Mouse (Mus musculus): Measurements from ENCODE around the gene Agpat4. TPM values are rescaled to one million over a fixed set of nuclear protein-coding genes. Genes with fewer than 3 reads are reported as not detected.

The Agpat4 gene
- polyA plus RNA-seq, 1 experiment: 7.4 TPM

DNA sequence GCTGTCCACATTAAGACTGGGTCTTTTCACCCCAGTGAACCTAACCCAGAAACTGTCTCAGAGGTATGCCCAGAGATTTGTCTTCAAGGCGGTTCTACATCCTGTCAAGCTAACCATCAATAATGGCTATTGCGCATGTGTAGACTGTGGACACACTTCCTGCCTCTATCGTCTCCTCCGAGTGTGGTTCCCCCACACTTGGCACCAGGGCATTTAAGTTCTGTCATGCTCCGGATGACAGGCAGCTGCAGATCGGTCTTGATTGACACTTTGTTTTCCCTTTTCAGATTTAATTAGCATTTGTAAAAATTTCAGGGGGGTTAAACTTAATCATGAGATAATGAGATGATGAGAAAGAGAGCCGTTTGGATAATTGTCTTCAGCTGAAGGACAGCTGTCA lies 56.4 kb downstream of the Agpat4 start:
- Histone ChIP-seq H3K4me3 (ENCODE audit: insufficient read depth, low read depth, low read length) (no peak overlapping the region), H3K27me3 (replicated peaks; ENCODE audit: control insufficient read depth, insufficient read depth, low read length) (no peaks in the 10 kb centered on the region), H3K27ac (ENCODE audit: insufficient read depth, low read depth, low read length) (no peak overlapping the region), H3K4me1 (ENCODE audit: control insufficient read depth, insufficient read depth, low read length) (no peaks in the 10 kb centered on the region), H3K36me3 (ENCODE audit: control insufficient read depth, insufficient read depth, low read length) (no peaks in the 10 kb centered on the region)
- 75% methylated on average over 7 of the region's 7 CpGs for WGBS
- no peak for DNase-seq
- TF ChIP-seq CTCF (conservative IDR thresholded peaks at IDR 0.05; ENCODE audit: insufficient read depth, insufficient read length, low read depth, low read length) (no peak), POLR2A (IDR thresholded peaks at IDR 0.05; ENCODE audit: low read depth, low read length) (no peak)

DNA sequence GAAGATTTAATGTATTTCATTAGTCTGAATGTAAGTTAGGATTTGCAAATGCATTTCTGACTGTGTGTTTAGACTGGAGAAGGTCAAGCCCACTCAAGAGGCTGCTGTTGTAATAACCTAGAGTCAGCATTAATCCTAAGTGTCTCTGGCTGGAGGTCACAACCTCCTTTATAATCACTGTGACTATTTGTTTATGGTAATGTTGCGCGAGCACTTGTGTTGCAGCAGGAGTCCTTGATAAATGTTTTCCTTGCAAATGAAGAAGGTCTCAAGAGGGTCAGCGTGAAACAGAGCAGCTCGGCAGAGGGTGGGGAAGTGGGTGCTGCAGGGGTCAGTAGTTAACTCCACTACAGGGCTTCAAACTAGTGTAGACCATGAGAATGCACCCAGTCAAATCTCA lies 57.1 kb downstream of the Agpat4 start:
- H3K36me3 ChIP-seq (ENCODE audit: control insufficient read depth, insufficient read depth, low read length): no peaks in the 10 kb centered on the region
- no peak overlapping the region for H3K27ac ChIP-seq (ENCODE audit: insufficient read depth, low read depth, low read length)
- no peaks in the 10 kb centered on the region for H3K27me3 ChIP-seq (replicated peaks; ENCODE audit: control insufficient read depth, insufficient read depth, low read length)
- DNase-seq: no peak
- H3K4me3 ChIP-seq (ENCODE audit: insufficient read depth, low read depth, low read length): no peak overlapping the region
- TF ChIP-seq CTCF (conservative IDR thresholded peaks at IDR 0.05; ENCODE audit: insufficient read depth, insufficient read length, low read depth, low read length) (no peak), POLR2A (IDR thresholded peaks at IDR 0.05; ENCODE audit: low read depth, low read length) (no peak)
- 67% methylated on average over 4 of the region's 4 CpGs for WGBS
- no peaks in the 10 kb centered on the region for H3K4me1 ChIP-seq (ENCODE audit: control insufficient read depth, insufficient read depth, low read length)

DNA sequence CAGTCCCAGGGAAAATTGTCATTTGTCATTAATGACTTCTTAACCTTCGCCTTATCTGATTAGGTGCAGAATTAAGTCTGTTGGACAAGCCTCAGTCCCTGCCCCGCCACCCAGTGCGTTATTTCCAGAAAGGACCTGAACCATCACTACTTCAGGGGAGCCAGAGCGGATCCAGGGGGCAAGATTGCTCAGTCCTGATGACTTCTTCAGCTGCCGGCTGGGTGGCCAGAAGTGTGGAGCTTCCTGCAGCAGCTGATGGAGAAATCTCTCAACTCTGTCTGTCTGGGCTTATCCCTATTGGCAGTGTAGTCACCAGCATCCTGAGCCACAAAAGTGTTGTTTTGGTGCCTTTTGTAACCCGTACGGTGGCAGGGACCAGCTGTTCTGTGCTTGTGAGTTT lies 60.8 kb downstream of the Agpat4 start:
- 71% methylated on average over 7 of the region's 7 CpGs for WGBS
- Histone ChIP-seq H3K27me3 (replicated peaks; ENCODE audit: control insufficient read depth, insufficient read depth, low read length) (no peaks in the 10 kb centered on the region), H3K36me3 (ENCODE audit: control insufficient read depth, insufficient read depth, low read length) (no peaks in the 10 kb centered on the region), H3K4me1 (ENCODE audit: control insufficient read depth, insufficient read depth, low read length) (no peaks in the 10 kb centered on the region), H3K27ac (ENCODE audit: insufficient read depth, low read depth, low read length) (no peak overlapping the region), H3K4me3 (ENCODE audit: insufficient read depth, low read depth, low read length) (no peak overlapping the region)
- peak; percentile 46 for DNase-seq
- no peak for TF ChIP-seq POLR2A (IDR thresholded peaks at IDR 0.05; ENCODE audit: low read depth, low read length)
- TF ChIP-seq CTCF (conservative IDR thresholded peaks at IDR 0.05; ENCODE audit: insufficient read depth, insufficient read length, low read depth, low read length): no peak

DNA sequence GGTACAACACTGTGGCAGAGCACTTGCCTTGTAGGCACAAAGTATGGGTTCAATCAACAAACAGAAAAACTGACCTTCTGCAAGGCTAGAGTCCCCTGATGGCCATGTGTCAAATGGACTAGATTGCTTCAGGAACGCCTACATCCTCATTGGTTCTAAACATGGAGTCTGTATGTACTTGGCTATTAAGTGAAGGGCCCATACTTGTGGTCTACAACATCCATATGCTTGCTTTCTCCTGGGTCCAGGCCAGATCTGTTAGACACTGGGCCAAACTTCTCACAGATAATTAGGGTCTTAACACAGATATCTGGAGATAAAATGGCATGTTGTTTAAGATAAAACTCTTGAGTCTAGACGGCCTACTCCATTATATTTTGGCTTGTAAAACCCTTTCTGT lies 61.3 kb downstream of the Agpat4 start:
- no peak for DNase-seq
- H3K4me3 ChIP-seq (ENCODE audit: insufficient read depth, low read depth, low read length): no peak overlapping the region
- H3K36me3 ChIP-seq (ENCODE audit: control insufficient read depth, insufficient read depth, low read length): no peaks in the 10 kb centered on the region
- H3K27me3 ChIP-seq (replicated peaks; ENCODE audit: control insufficient read depth, insufficient read depth, low read length): no peaks in the 10 kb centered on the region
- TF ChIP-seq CTCF (conservative IDR thresholded peaks at IDR 0.05; ENCODE audit: insufficient read depth, insufficient read length, low read depth, low read length) (no peak), POLR2A (IDR thresholded peaks at IDR 0.05; ENCODE audit: low read depth, low read length) (no peak)
- H3K4me1 ChIP-seq (ENCODE audit: control insufficient read depth, insufficient read depth, low read length): no peaks in the 10 kb centered on the region
- WGBS: 92% methylated on average over 2 of the region's 2 CpGs
- H3K27ac ChIP-seq (ENCODE audit: insufficient read depth, low read depth, low read length): no peak overlapping the region

DNA sequence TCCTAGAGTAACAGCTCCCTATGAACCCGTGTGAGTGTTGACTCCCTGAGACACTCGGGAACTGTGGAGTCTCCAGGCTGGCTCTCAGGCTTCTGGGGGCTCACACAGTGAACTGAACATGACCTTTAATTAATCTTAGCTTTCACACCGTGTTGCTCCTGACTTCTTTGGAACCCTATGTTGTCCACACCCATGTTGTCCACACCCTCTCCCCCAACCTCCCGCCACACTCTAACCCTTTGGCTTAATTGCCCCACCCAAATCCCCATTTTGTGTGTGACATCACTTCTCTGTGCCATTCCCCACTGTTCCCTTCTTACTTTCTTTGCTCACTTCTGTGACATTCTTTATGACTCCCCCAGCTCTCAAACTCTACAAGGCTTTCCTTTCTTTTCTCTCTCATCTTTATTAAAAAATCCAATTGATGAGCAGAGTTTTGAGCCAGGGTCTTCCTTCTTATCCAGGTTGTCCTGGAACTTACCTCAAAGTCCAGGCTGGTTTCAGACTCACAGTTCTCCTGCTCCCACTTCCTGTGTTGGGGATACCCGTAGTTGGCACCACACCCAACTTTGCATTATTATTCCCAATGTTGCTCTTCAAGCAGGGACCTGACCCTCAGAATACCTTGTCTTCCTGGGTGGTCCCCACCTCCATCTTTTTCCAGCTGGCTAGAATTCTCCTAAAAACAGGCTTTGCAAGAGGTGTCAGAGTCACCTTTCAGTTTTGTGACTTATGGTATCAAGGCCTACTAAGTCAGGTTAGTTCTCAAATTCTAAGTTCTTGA lies 64.4 kb downstream of the Agpat4 start:
- Histone ChIP-seq H3K36me3 (ENCODE audit: control insufficient read depth, insufficient read depth, low read length) (no peaks in the 10 kb centered on the region), H3K27me3 (replicated peaks; ENCODE audit: control insufficient read depth, insufficient read depth, low read length) (no peaks in the 10 kb centered on the region), H3K27ac (ENCODE audit: insufficient read depth, low read depth, low read length) (no peak overlapping the region), H3K4me1 (ENCODE audit: control insufficient read depth, insufficient read depth, low read length) (no peaks in the 10 kb centered on the region), H3K4me3 (ENCODE audit: insufficient read depth, low read depth, low read length) (no peak overlapping the region)
- 70% methylated on average over 5 of the region's 5 CpGs for WGBS
- DNase-seq: no peak
- TF ChIP-seq CTCF (conservative IDR thresholded peaks at IDR 0.05; ENCODE audit: insufficient read depth, insufficient read length, low read depth, low read length) (no peak), POLR2A (IDR thresholded peaks at IDR 0.05; ENCODE audit: low read depth, low read length) (no peak)

DNA sequence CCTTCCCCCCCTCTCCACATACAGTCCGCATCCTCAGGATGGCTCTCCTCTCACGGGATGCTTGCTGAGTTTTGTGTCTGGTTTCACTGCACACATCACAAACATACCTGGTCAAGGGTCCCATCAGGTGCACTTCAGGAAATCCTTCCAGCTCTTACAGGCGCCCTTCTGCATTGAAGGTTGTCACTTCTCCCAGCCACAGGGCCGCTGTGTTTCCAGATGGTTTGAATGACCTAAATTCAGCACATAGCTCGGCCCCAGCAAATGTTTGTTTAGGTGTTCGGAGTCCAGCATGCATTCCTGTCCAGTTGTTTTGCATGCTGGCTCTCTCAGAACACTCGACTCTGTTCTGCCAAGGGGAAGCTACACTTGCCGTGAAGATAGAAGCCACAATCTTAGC lies 65.8 kb downstream of the Agpat4 start:
- DNase-seq: no peak
- Histone ChIP-seq H3K4me1 (ENCODE audit: control insufficient read depth, insufficient read depth, low read length) (no peaks in the 10 kb centered on the region), H3K36me3 (ENCODE audit: control insufficient read depth, insufficient read depth, low read length) (no peaks in the 10 kb centered on the region), H3K27me3 (replicated peaks; ENCODE audit: control insufficient read depth, insufficient read depth, low read length) (no peaks in the 10 kb centered on the region), H3K27ac (ENCODE audit: insufficient read depth, low read depth, low read length) (no peak overlapping the region), H3K4me3 (ENCODE audit: insufficient read depth, low read depth, low read length) (no peak overlapping the region)
- WGBS: 65% methylated on average over 8 of the region's 8 CpGs
- no peak for TF ChIP-seq POLR2A (IDR thresholded peaks at IDR 0.05; ENCODE audit: low read depth, low read length)
- no peak for TF ChIP-seq CTCF (conservative IDR thresholded peaks at IDR 0.05; ENCODE audit: insufficient read depth, insufficient read length, low read depth, low read length)

DNA sequence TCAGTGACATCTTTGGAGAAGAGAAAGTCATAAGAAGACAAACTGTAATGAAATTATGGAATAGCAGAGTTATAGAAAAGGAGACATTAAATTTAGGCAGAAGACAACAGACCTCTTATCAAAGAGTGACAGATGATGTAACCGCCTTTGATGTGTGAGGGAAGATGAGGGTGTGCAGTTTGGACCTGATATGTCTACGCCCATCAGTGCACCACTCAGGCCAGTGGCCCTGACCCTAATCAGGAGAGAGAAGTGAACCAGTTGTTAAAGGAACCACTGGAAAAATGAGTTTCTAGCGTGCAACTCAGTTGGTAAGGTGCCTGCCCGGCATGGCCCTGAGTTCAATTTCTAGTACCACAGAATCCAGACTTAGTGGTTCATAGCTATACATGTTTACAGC lies 67.4 kb downstream of the Agpat4 start:
- H3K27ac ChIP-seq (ENCODE audit: insufficient read depth, low read depth, low read length): no peak overlapping the region
- H3K27me3 ChIP-seq (replicated peaks; ENCODE audit: control insufficient read depth, insufficient read depth, low read length): no peaks in the 10 kb centered on the region
- WGBS: 93% methylated on average over 4 of the region's 4 CpGs
- no peak for TF ChIP-seq POLR2A (IDR thresholded peaks at IDR 0.05; ENCODE audit: low read depth, low read length)
- TF ChIP-seq CTCF (conservative IDR thresholded peaks at IDR 0.05; ENCODE audit: insufficient read depth, insufficient read length, low read depth, low read length): no peak
- H3K36me3 ChIP-seq (ENCODE audit: control insufficient read depth, insufficient read depth, low read length): no peaks in the 10 kb centered on the region
- no peak for DNase-seq
- H3K4me3 ChIP-seq (ENCODE audit: insufficient read depth, low read depth, low read length): no peak overlapping the region
- H3K4me1 ChIP-seq (ENCODE audit: control insufficient read depth, insufficient read depth, low read length): no peaks in the 10 kb centered on the region

Data from kidney, adult 2 months (tissue).